8 mouse cellular contexts compared by ENCODE assay signal in genomic region chr7:29452381-29452780, GRCm38 (mm10).
DNase-seq lines count a peak whose midpoint lies in the region; ATAC-seq lines count a peak whose summit lies in the region.

No protein-coding gene starts in this region.

- ATAC-seq in midbrain, embryonic 11.5 days (ENCODE audit: low FRiP score): no peak
- no peak for ATAC-seq in intestine, embryonic 15.5 days
- no peak for ATAC-seq in stomach, embryonic 14.5 days (ENCODE audit: insufficient number of reproducible peaks, insufficient read depth, low FRiP score, low read depth)

- 81% methylated on average over 6 of the region's 6 CpGs for WGBS in heart, embryonic 10.5 days
- WGBS in midbrain, embryonic 10.5 days: 86% methylated on average over 6 of the region's 6 CpGs
- 87% methylated on average over 6 of the region's 6 CpGs for WGBS in midbrain, embryonic 11.5 days
- 87% methylated on average over 6 of the region's 6 CpGs for WGBS in intestine, embryonic 15.5 days
- 83% methylated on average over 6 of the region's 6 CpGs for WGBS in stomach, embryonic 14.5 days

- no peaks in the 10 kb centered on the region for H3K36me3 ChIP-seq in heart, embryonic 10.5 days
- no peaks in the 10 kb centered on the region for H3K36me3 ChIP-seq in midbrain, embryonic 10.5 days
- no peaks in the 10 kb centered on the region for H3K36me3 ChIP-seq in midbrain, embryonic 11.5 days (ENCODE audit: control insufficient read depth, insufficient read depth, low read length)
- H3K36me3 ChIP-seq in intestine, embryonic 15.5 days: no peaks in the 10 kb centered on the region; the same call in 1 of the 2 replicates
- H3K36me3 ChIP-seq in stomach, embryonic 14.5 days (ENCODE audit: control insufficient read depth, insufficient read depth, low read length): no peaks in the 10 kb centered on the region

- H3K9ac ChIP-seq in midbrain, embryonic 11.5 days (ENCODE audit: low read length): no peak overlapping the region
- no peak overlapping the region for H3K9ac ChIP-seq in intestine, embryonic 15.5 days
- no peak overlapping the region for H3K9ac ChIP-seq in stomach, embryonic 14.5 days (replicated peaks; ENCODE audit: low read depth, low read length)

- peaks cover 100% of the 10 kb centered on the region for H3K27me3 ChIP-seq in heart, embryonic 10.5 days (ENCODE audit: insufficient read depth, poor library complexity, severe bottlenecking)
- peaks cover 4% of the 10 kb centered on the region; the same call in 1 of the 2 replicates for H3K27me3 ChIP-seq in midbrain, embryonic 10.5 days (ENCODE audit: low read depth, poor library complexity, severe bottlenecking)
- no peaks in the 10 kb centered on the region; the same call in 1 of the 2 replicates for H3K27me3 ChIP-seq in midbrain, embryonic 11.5 days (ENCODE audit: control insufficient read depth, insufficient read depth, low read length)
- no peaks in the 10 kb centered on the region for H3K27me3 ChIP-seq in intestine, embryonic 15.5 days (replicated peaks)
- H3K27me3 ChIP-seq in stomach, embryonic 14.5 days (ENCODE audit: control insufficient read depth, insufficient read depth, low read length): no peaks in the 10 kb centered on the region

- DNase-seq in heart, embryonic 10.5 days (ENCODE audit: low spot score): no peak
- DNase-seq in heart, postnatal 25 days (ENCODE audit: low spot score): no peak
- DNase-seq in midbrain, embryonic 10.5 days (ENCODE audit: low spot score): no peak
- DNase-seq in midbrain, embryonic 11.5 days (ENCODE audit: low spot score, missing footprints): no peak
- DNase-seq in c-Kit-positive CD71-positive TER-119-positive erythroid progenitor cells, embryonic 14.5 days (ENCODE audit: low spot score): no peak
- no peak for DNase-seq in adrenal gland, adult 2 months

- intact Hi-C loops in heart, postnatal 25 days (cut with DNase I): no loop called here

- no peaks in the 10 kb centered on the region for H3K9me3 ChIP-seq in heart, embryonic 10.5 days
- no peaks in the 10 kb centered on the region for H3K9me3 ChIP-seq in midbrain, embryonic 10.5 days (replicated peaks)
- no peaks in the 10 kb centered on the region; the same call in 1 of the 2 replicates for H3K9me3 ChIP-seq in midbrain, embryonic 11.5 days (ENCODE audit: control insufficient read depth, low read length)
- H3K9me3 ChIP-seq in intestine, embryonic 15.5 days: no peaks in the 10 kb centered on the region
- H3K9me3 ChIP-seq in stomach, embryonic 14.5 days (ENCODE audit: control insufficient read depth, low read depth, low read length): no peaks in the 10 kb centered on the region

- no peak overlapping the region for H3K4me2 ChIP-seq in midbrain, embryonic 11.5 days
- H3K4me2 ChIP-seq in intestine, embryonic 15.5 days (replicated peaks): no peak overlapping the region
- H3K4me2 ChIP-seq in stomach, embryonic 14.5 days (replicated peaks; ENCODE audit: low read depth, low read length): no peak overlapping the region

- no peak overlapping the region for H3K4me3 ChIP-seq in heart, embryonic 10.5 days
- no peak overlapping the region for H3K4me3 ChIP-seq in midbrain, embryonic 10.5 days
- no peak overlapping the region for H3K4me3 ChIP-seq in midbrain, embryonic 11.5 days (ENCODE audit: low read depth, low read length)
- no peak overlapping the region for H3K4me3 ChIP-seq in intestine, embryonic 15.5 days (replicated peaks)
- H3K4me3 ChIP-seq in stomach, embryonic 14.5 days (ENCODE audit: low read depth, low read length): no peak overlapping the region

- peak overlapping the region; percentile 75 for H3K27ac ChIP-seq in heart, embryonic 10.5 days
- H3K27ac ChIP-seq in midbrain, embryonic 10.5 days (replicated peaks): 0 out of 2 replicates have a peak overlapping the region, but pooled peaks have one; percentile 71
- H3K27ac ChIP-seq in midbrain, embryonic 11.5 days (ENCODE audit: low read depth, low read length): no peak overlapping the region
- H3K27ac ChIP-seq in intestine, embryonic 15.5 days: peak overlapping the region; percentile 92
- peak overlapping the region; percentile 92; the same call in 1 of the 2 replicates for H3K27ac ChIP-seq in stomach, embryonic 14.5 days (ENCODE audit: low read length)

- H3K4me1 ChIP-seq in heart, embryonic 10.5 days: peaks cover 19% of the 10 kb centered on the region
- H3K4me1 ChIP-seq in midbrain, embryonic 10.5 days: peaks cover 48% of the 10 kb centered on the region
- peaks cover 19% of the 10 kb centered on the region for H3K4me1 ChIP-seq in midbrain, embryonic 11.5 days (ENCODE audit: control insufficient read depth, insufficient read depth, low read length)
- H3K4me1 ChIP-seq in intestine, embryonic 15.5 days (replicated peaks): peaks cover 28% of the 10 kb centered on the region
- H3K4me1 ChIP-seq in stomach, embryonic 14.5 days (ENCODE audit: control insufficient read depth, insufficient read depth, low read length): peaks cover 23% of the 10 kb centered on the region
